Mouse (Mus musculus): ENCODE measurements around the gene Ppp2r5a. TPM values are rescaled to one million over a fixed set of nuclear protein-coding genes. Genes with fewer than 3 reads are reported as not detected.
A peak's percentile ranks its signal among the peaks of the same experiment; 100 is the strongest.
"Not testable (repeated sequence)": the region's sequence is repeated elsewhere in the genome, so short reads cannot be mapped to it uniquely, and the experiment has no call there.

Ppp2r5a gene
- polyA plus RNA-seq, 1 experiment, result 96.6 TPM

DNA sequence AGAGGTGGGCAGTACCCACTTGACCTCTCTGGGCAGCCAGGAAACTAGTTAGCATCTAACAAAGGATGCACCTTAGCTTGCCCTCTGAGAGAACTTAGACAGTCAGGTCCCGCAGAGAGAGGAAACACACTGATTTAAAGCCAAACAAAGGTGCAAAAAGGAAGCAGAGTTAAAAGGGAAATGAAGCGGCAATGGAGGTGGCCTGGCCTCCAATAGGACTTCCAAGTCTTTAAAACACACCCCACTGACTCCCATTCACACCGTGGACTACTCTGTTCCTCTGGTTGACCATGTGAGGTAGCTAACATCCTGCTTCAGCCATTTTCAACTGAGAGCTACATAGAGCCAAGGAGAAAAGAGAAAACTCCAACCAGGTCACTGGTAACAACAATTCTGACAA lies 35.9 kb upstream of the Ppp2r5a start:
- no peak overlapping the region for H3K27ac ChIP-seq (ENCODE audit: control insufficient read depth, insufficient read depth, low read depth, low read length, poor library complexity)
- 27% methylated on average over 3 of the region's 3 CpGs for WGBS
- no peak for TF ChIP-seq CTCF (IDR thresholded peaks at IDR 0.05; ENCODE audit: control insufficient read depth, insufficient read depth, low read length)
- TF ChIP-seq POLR2A (IDR thresholded peaks at IDR 0.05; ENCODE audit: borderline replicate concordance, control insufficient read depth, low read depth, low read length), result no peak
- no peak overlapping the region for H3K4me3 ChIP-seq (replicated peaks; ENCODE audit: control insufficient read depth, low read depth, low read length)
- no peaks in the 10 kb centered on the region; the same call in none of the 2 replicates for H3K4me1 ChIP-seq (ENCODE audit: control insufficient read depth, insufficient read depth, low read length)

- Histone ChIP-seq H3K27ac (ENCODE audit: control insufficient read depth, insufficient read depth, low read depth, low read length, poor library complexity) (no peak overlapping the region), H3K4me1 (ENCODE audit: control insufficient read depth, insufficient read depth, low read length) (no peaks in the 10 kb centered on the region; the same call in none of the 2 replicates), H3K4me3 (replicated peaks; ENCODE audit: control insufficient read depth, low read depth, low read length) (no peak overlapping the region)
- WGBS, result 69% methylated on average over 4 of the region's 4 CpGs
- TF ChIP-seq CTCF (IDR thresholded peaks at IDR 0.05; ENCODE audit: control insufficient read depth, insufficient read depth, low read length) (no peak), POLR2A (IDR thresholded peaks at IDR 0.05; ENCODE audit: borderline replicate concordance, control insufficient read depth, low read depth, low read length) (no peak)
Measured at GRCm38 (mm10) chr1:191438546-191438945, 35.5 kb upstream of the Ppp2r5a start.

- H3K4me1 ChIP-seq (ENCODE audit: control insufficient read depth, insufficient read depth, low read length), result no peaks in the 10 kb centered on the region; the same call in 1 of the 2 replicates
- WGBS, result 62% methylated on average over 3 of the region's 3 CpGs
- no peak overlapping the region for H3K27ac ChIP-seq (ENCODE audit: control insufficient read depth, insufficient read depth, low read depth, low read length, poor library complexity)
- H3K4me3 ChIP-seq (replicated peaks; ENCODE audit: control insufficient read depth, low read depth, low read length), result no peak overlapping the region
- TF ChIP-seq CTCF (IDR thresholded peaks at IDR 0.05; ENCODE audit: control insufficient read depth, insufficient read depth, low read length) (no peak), POLR2A (IDR thresholded peaks at IDR 0.05; ENCODE audit: borderline replicate concordance, control insufficient read depth, low read depth, low read length) (no peak)
Measured at GRCm38 (mm10) chr1:191436647-191437046, 33.6 kb upstream of the Ppp2r5a start.

GRCm38 (mm10) chr1:191435359-191435758 lies 32.3 kb upstream of the Ppp2r5a start:
- TF ChIP-seq CTCF (IDR thresholded peaks at IDR 0.05; ENCODE audit: control insufficient read depth, insufficient read depth, low read length), result no peak
- Histone ChIP-seq H3K4me3 (replicated peaks; ENCODE audit: control insufficient read depth, low read depth, low read length) (no peak overlapping the region), H3K27ac (ENCODE audit: control insufficient read depth, insufficient read depth, low read depth, low read length, poor library complexity) (no peak overlapping the region), H3K4me1 (ENCODE audit: control insufficient read depth, insufficient read depth, low read length) (no peaks in the 10 kb centered on the region; the same call in 1 of the 2 replicates)
- WGBS, result 57% methylated on average over 1 of the region's 1 CpGs

GRCm38 (mm10) chr1:191432531-191432930 lies 29.5 kb upstream of the Ppp2r5a start:
- TF ChIP-seq POLR2A (IDR thresholded peaks at IDR 0.05; ENCODE audit: borderline replicate concordance, control insufficient read depth, low read depth, low read length) (no peak), CTCF (IDR thresholded peaks at IDR 0.05; ENCODE audit: control insufficient read depth, insufficient read depth, low read length) (no peak)
- Histone ChIP-seq H3K4me3 (replicated peaks; ENCODE audit: control insufficient read depth, low read depth, low read length) (peak overlapping the region; percentile 44), H3K4me1 (ENCODE audit: control insufficient read depth, insufficient read depth, low read length) (no peaks in the 10 kb centered on the region; the same call in 1 of the 2 replicates), H3K27ac (ENCODE audit: control insufficient read depth, insufficient read depth, low read depth, low read length, poor library complexity) (no peak overlapping the region)
- 53% methylated on average over 7 of the region's 7 CpGs for WGBS

GRCm38 (mm10) chr1:191432023-191432422 lies 29.0 kb upstream of the Ppp2r5a start:
- no peak overlapping the region for H3K27ac ChIP-seq (ENCODE audit: control insufficient read depth, insufficient read depth, low read depth, low read length, poor library complexity)
- no peaks in the 10 kb centered on the region; the same call in 1 of the 2 replicates for H3K4me1 ChIP-seq (ENCODE audit: control insufficient read depth, insufficient read depth, low read length)
- TF ChIP-seq CTCF (IDR thresholded peaks at IDR 0.05; ENCODE audit: control insufficient read depth, insufficient read depth, low read length), result no peak
- no peak for TF ChIP-seq POLR2A (IDR thresholded peaks at IDR 0.05; ENCODE audit: borderline replicate concordance, control insufficient read depth, low read depth, low read length)
- H3K4me3 ChIP-seq (replicated peaks; ENCODE audit: control insufficient read depth, low read depth, low read length), result peak overlapping the region; percentile 44
- WGBS, result 35% methylated on average over 15 of the region's 15 CpGs

DNA sequence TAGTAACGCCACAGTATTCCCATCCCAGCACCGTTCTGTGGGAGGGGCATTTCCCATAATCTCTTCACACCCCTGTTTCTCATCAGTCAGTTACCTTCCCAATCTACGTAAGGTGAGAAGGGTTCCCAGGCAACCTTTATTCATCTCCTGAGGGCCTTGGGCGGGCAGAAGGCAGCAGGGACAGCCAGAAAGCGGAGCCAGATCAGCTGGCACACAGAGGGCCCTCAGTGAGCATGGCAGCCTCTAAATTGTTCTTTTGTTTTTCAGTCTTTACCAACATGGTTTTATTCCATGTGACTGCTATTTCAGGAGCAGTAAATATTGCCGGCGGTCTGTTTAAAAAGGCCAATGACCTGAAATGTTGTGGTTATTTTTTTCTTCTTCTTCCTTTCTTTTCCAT lies 27.0 kb upstream of the Ppp2r5a start:
- TF ChIP-seq CTCF (IDR thresholded peaks at IDR 0.05; ENCODE audit: control insufficient read depth, insufficient read depth, low read length), result no peak
- no peak for TF ChIP-seq POLR2A (IDR thresholded peaks at IDR 0.05; ENCODE audit: borderline replicate concordance, control insufficient read depth, low read depth, low read length)
- Histone ChIP-seq H3K27ac (ENCODE audit: control insufficient read depth, insufficient read depth, low read depth, low read length, poor library complexity) (no peak overlapping the region), H3K4me1 (ENCODE audit: control insufficient read depth, insufficient read depth, low read length) (peaks cover 2% of the 10 kb centered on the region; the same call in 1 of the 2 replicates), H3K4me3 (replicated peaks; ENCODE audit: control insufficient read depth, low read depth, low read length) (no peak overlapping the region)
- WGBS, result 86% methylated on average over 7 of the region's 7 CpGs

- Histone ChIP-seq H3K4me1 (ENCODE audit: control insufficient read depth, insufficient read depth, low read length) (peaks cover 5% of the 10 kb centered on the region), H3K4me3 (replicated peaks; ENCODE audit: control insufficient read depth, low read depth, low read length) (no peak overlapping the region), H3K27ac (ENCODE audit: control insufficient read depth, insufficient read depth, low read depth, low read length, poor library complexity) (no peak overlapping the region)
- TF ChIP-seq CTCF (IDR thresholded peaks at IDR 0.05; ENCODE audit: control insufficient read depth, insufficient read depth, low read length) (no peak), POLR2A (IDR thresholded peaks at IDR 0.05; ENCODE audit: borderline replicate concordance, control insufficient read depth, low read depth, low read length) (no peak)
- 57% methylated on average over 7 of the region's 7 CpGs for WGBS
Measured at GRCm38 (mm10) chr1:191425884-191426283, 22.8 kb upstream of the Ppp2r5a start.

- Histone ChIP-seq H3K4me1 (ENCODE audit: control insufficient read depth, insufficient read depth, low read length) (peaks cover 5% of the 10 kb centered on the region), H3K4me3 (replicated peaks; ENCODE audit: control insufficient read depth, low read depth, low read length) (no peak overlapping the region), H3K27ac (ENCODE audit: control insufficient read depth, insufficient read depth, low read depth, low read length, poor library complexity) (peak overlapping the region; percentile 42; the same call in 1 of the 2 replicates)
- TF ChIP-seq CTCF (IDR thresholded peaks at IDR 0.05; ENCODE audit: control insufficient read depth, insufficient read depth, low read length) (no peak), POLR2A (IDR thresholded peaks at IDR 0.05; ENCODE audit: borderline replicate concordance, control insufficient read depth, low read depth, low read length) (no peak)
- WGBS, result 60% methylated on average over 2 of the region's 2 CpGs
Measured at GRCm38 (mm10) chr1:191423201-191423600, 20.1 kb upstream of the Ppp2r5a start.

- not testable (repeated sequence) for H3K27ac ChIP-seq (ENCODE audit: control insufficient read depth, insufficient read depth, low read depth, low read length, poor library complexity); H3K4me3 ChIP-seq (replicated peaks; ENCODE audit: control insufficient read depth, low read depth, low read length); H3K4me1 ChIP-seq (ENCODE audit: control insufficient read depth, insufficient read depth, low read length)
- WGBS, result 22% methylated on average over 3 of the region's 3 CpGs
Measured at GRCm38 (mm10) chr1:191422714-191423113, 19.6 kb upstream of the Ppp2r5a start.

Data from bone marrow, adult 2 months (tissue).